Mouse (Mus musculus) neural tube, embryonic 11.5 days (tissue): ENCODE results near the gene BC035947. TPM values are rescaled to one million over a fixed set of nuclear protein-coding genes. Genes with fewer than 3 reads are reported as not detected.
"Not testable (repeated sequence)": the region's sequence is repeated elsewhere in the genome, so short reads cannot be mapped to it uniquely, and the experiment has no call there.

Experiments used
- ATAC-seq: fragments of 200-750 bp; cut with Nextera tagmentation; 2 replicates; pipeline ENCODE4 v1.8.0; 2017; ENCODE audit warnings: moderate number of reproducible peaks, mild to moderate bottlenecking, moderate TSS enrichment, moderate library complexity; ENCODE audit not compliant: insufficient read depth, low FRiP score, low TSS enrichment
- DNase-seq: peaks from one replicate; pipeline ENCODE4 v3.0.0-alpha.2; 2015; ENCODE audit warnings: low spot score
- H3K27ac ChIP-seq: fragments of 300-500 bp; sonication (generic); 2 replicates; pipeline ENCODE4 v1.5.1; 2014; ENCODE audit warnings: low read depth, mild to moderate bottlenecking, low read length
- H3K27me3 ChIP-seq: fragments of 300-500 bp; sonication (generic); 2 replicates; pipeline ENCODE4 v1.6.1; 2014; ENCODE audit warnings: mild to moderate bottlenecking, low read length, mixed read lengths; ENCODE audit not compliant: control insufficient read depth, insufficient read depth
- H3K36me3 ChIP-seq: fragments of 300-500 bp; sonication (generic); 2 replicates; pipeline ENCODE4 v1.6.1; 2014; ENCODE audit warnings: mild to moderate bottlenecking, low read length, moderate library complexity, mixed read lengths; ENCODE audit not compliant: control insufficient read depth, insufficient read depth
- H3K4me1 ChIP-seq: fragments of 300-500 bp; sonication (generic); 2 replicates; pipeline ENCODE4 v1.6.1; 2014; ENCODE audit warnings: low read length, mixed read lengths; ENCODE audit not compliant: control insufficient read depth, insufficient read depth
- H3K4me2 ChIP-seq: fragments of 300-500 bp; sonication (generic); 2 replicates; pipeline ENCODE4 v1.6.1; 2014; ENCODE audit warnings: low read depth, mild to moderate bottlenecking, moderate library complexity
- H3K4me3 ChIP-seq: fragments of 300-500 bp; sonication (generic); 2 replicates; pipeline ENCODE4 v1.5.1; 2014; ENCODE audit warnings: low read depth, low read length
- H3K9ac ChIP-seq: fragments of 300-500 bp; sonication (generic); 2 replicates; pipeline ENCODE4 v1.6.1; 2014; ENCODE audit warnings: mild to moderate bottlenecking, low read length
- H3K9me3 ChIP-seq: fragments of 300-500 bp; sonication (generic); 2 replicates; pipeline ENCODE4 v1.6.1; 2016; ENCODE audit warnings: low read length; ENCODE audit not compliant: control insufficient read depth
- WGBS: fragments of 180-500 bp; shearing (Covaris S2); extraction: QIAGEN DNeasy Blood & Tissue Kit; methylation state at CpG from one replicate; pipeline ENCODE4 v1.1.7; 2014; 5-methylcytosine and 5-hydroxymethylcytosine counted together
- polyA plus RNA-seq: library from polyadenylated mRNA; unstranded; fragments of >200 nt; fragmentation: Nextera tagmentation; extraction: Ambion mirVana; gene quantifications from 2 replicates; pipeline ENCODE4 v1.2.1, GENCODE M21; 2014

The BC035947 gene
- 0.17 and 0.28 TPM in 2 replicates for polyA plus RNA-seq

GRCm38 (mm10) chr1:78511621-78512160, at the start of gene BC035947:
TSS of gene BC035947 (minus strand) at chr1:78512158.
- peak within 1 kb of the TSS; percentile 48 for H3K4me2 ChIP-seq
- peak within 1 kb of the TSS; percentile 30 for H3K9ac ChIP-seq
- no peaks in the 10 kb centered on the region for H3K36me3 ChIP-seq
- DNase-seq (peak; percentile 47), ATAC-seq (peak; percentile 50; the same call in 1 of the 2 replicates)
- peak within 1 kb of the TSS; percentile 27 for H3K4me3 ChIP-seq
- no peak within 1 kb of the TSS for H3K27ac ChIP-seq
- H3K4me1 ChIP-seq, result no peaks in the 10 kb centered on the region
- 4% methylated on average over 25 of the region's 25 CpGs for WGBS
- H3K27me3 ChIP-seq, result no peaks in the 10 kb centered on the region
- no peaks in the 10 kb centered on the region for H3K9me3 ChIP-seq

- Histone ChIP-seq H3K4me3 (no peak overlapping the region), H3K27me3 (no peaks in the 10 kb centered on the region), H3K9me3 (no peaks in the 10 kb centered on the region), H3K27ac (no peak overlapping the region), H3K4me1 (no peaks in the 10 kb centered on the region), H3K4me2 (no peak overlapping the region), H3K9ac (no peak overlapping the region), H3K36me3 (no peaks in the 10 kb centered on the region)
- 83% methylated on average over 8 of the region's 8 CpGs for whole genome bisulfite sequencing
- DNase-seq (no peak), ATAC-seq (no peak)
Measured at GRCm38 (mm10) chr1:78554012-78554666, 42.2 kb upstream of the BC035947 start.

GRCm38 (mm10) chr1:78548961-78549360, 37.0 kb upstream of the BC035947 start:
- Histone ChIP-seq H3K4me1 (no peaks in the 10 kb centered on the region), H3K9ac (no peak overlapping the region), H3K4me2 (no peak overlapping the region), H3K27me3 (no peaks in the 10 kb centered on the region), H3K4me3 (no peak overlapping the region), H3K36me3 (no peaks in the 10 kb centered on the region), H3K9me3 (no peaks in the 10 kb centered on the region), H3K27ac (no peak overlapping the region)
- WGBS, result 48% methylated on average over 6 of the region's 6 CpGs
- ATAC-seq, result no peak
- DNase-seq, result no peak

- 90% methylated on average over 9 of the region's 9 CpGs for WGBS
- no peak overlapping the region for H3K4me3 ChIP-seq
- H3K4me2 ChIP-seq, result no peak overlapping the region
- no peak overlapping the region for H3K9ac ChIP-seq
- H3K4me1 ChIP-seq, result no peaks in the 10 kb centered on the region
- ATAC-seq (no peak), DNase-seq (no peak)
- no peaks in the 10 kb centered on the region for H3K36me3 ChIP-seq
- no peak overlapping the region for H3K27ac ChIP-seq
- no peaks in the 10 kb centered on the region for H3K27me3 ChIP-seq
- H3K9me3 ChIP-seq, result no peaks in the 10 kb centered on the region
Measured at GRCm38 (mm10) chr1:78546258-78546657, 34.3 kb upstream of the BC035947 start.

GRCm38 (mm10) chr1:78543631-78544030, 31.7 kb upstream of the BC035947 start:
- not testable (repeated sequence) for H3K4me3 ChIP-seq, H3K4me1 ChIP-seq, DNase-seq, H3K27ac ChIP-seq, H3K4me2 ChIP-seq, H3K27me3 ChIP-seq, H3K36me3 ChIP-seq, H3K9ac ChIP-seq, ATAC-seq, H3K9me3 ChIP-seq
- WGBS, result 93% methylated on average over 1 of the region's 1 CpGs

GRCm38 (mm10) chr1:78539166-78539565, 27.2 kb upstream of the BC035947 start:
- 66% methylated on average over 6 of the region's 6 CpGs for WGBS
- Histone ChIP-seq H3K4me2 (no peak overlapping the region), H3K27me3 (no peaks in the 10 kb centered on the region), H3K9me3 (no peaks in the 10 kb centered on the region), H3K4me3 (no peak overlapping the region), H3K4me1 (no peaks in the 10 kb centered on the region; the same call in 1 of the 2 replicates), H3K27ac (no peak overlapping the region), H3K36me3 (no peaks in the 10 kb centered on the region), H3K9ac (no peak overlapping the region)
- no peak for ATAC-seq
- DNase-seq, result no peak

- no peaks in the 10 kb centered on the region for H3K36me3 ChIP-seq
- no peak overlapping the region for H3K27ac ChIP-seq
- H3K4me1 ChIP-seq, result no peaks in the 10 kb centered on the region; the same call in 1 of the 2 replicates
- H3K27me3 ChIP-seq, result no peaks in the 10 kb centered on the region
- DNase-seq (no peak), ATAC-seq (no peak)
- H3K9ac ChIP-seq, result no peak overlapping the region
- H3K4me2 ChIP-seq, result no peak overlapping the region
- no peaks in the 10 kb centered on the region for H3K9me3 ChIP-seq
- no peak overlapping the region for H3K4me3 ChIP-seq
- 24% methylated on average over 5 of the region's 5 CpGs for WGBS
Measured at GRCm38 (mm10) chr1:78538396-78538795, 26.4 kb upstream of the BC035947 start.

- Histone ChIP-seq H3K4me1 (no peaks in the 10 kb centered on the region; the same call in 1 of the 2 replicates), H3K4me2 (peak overlapping the region; percentile 41), H3K9me3 (no peaks in the 10 kb centered on the region), H3K4me3 (0 out of 2 replicates have a peak overlapping the region, but pooled peaks have one; percentile 1), H3K27me3 (no peaks in the 10 kb centered on the region), H3K9ac (no peak overlapping the region), H3K36me3 (no peaks in the 10 kb centered on the region), H3K27ac (no peak overlapping the region)
- DNase-seq (peak; percentile 55), ATAC-seq (peak; percentile 80)
- 30% methylated on average over 16 of the region's 16 CpGs for WGBS
Measured at GRCm38 (mm10) chr1:78537494-78538010, 25.6 kb upstream of the BC035947 start.
